Mouse (Mus musculus) small intestine, adult 2 months (tissue): ENCODE measurements at regions not wholly inside any gene's neighbourhood (a gene's known extent, or its start where the extent isn't known, plus 50 kb on each side); places are given as distances from the start of the nearest gene placed in this dataset.

Source experiments
- CTCF ChIP-seq: fragments of 200-500 bp; IDR thresholded peaks from 2 replicates; pipeline ENCODE4 v1.5.1; 2012; ENCODE audit warnings: low read depth, mild to moderate bottlenecking, control low read depth, inconsistent platforms, low read length, moderate library complexity, mixed read lengths; ENCODE audit not compliant: insufficient replicate concordance, insufficient read length; ENCODE audit errors: extremely low read depth
- POLR2A ChIP-seq: fragments of 200-500 bp; IDR thresholded peaks from 2 replicates; pipeline ENCODE4 v1.6.1; 2012; ENCODE audit warnings: low read depth, mild to moderate bottlenecking, control low read depth, inconsistent platforms, low read length, moderate library complexity

- TF ChIP-seq POLR2A (no peak), CTCF (no peak)
Observed at GRCm38 (mm10) chr4:81624111-81624510, 181.5 kb upstream of the Mpdz start.
